Mouse (Mus musculus) CD4-positive, CD25-positive, alpha-beta regulatory T cell (primary cell): ENCODE measurements around the gene Palmd. TPM values are rescaled to one million over a fixed set of nuclear protein-coding genes. Genes with fewer than 3 reads are reported as not detected.

ENCODE experiments used
- polyA plus RNA-seq: library from polyadenylated mRNA; unstranded; fragments of 100-300 nt; shearing (Covaris generic); gene quantifications from one replicate; pipeline ENCODE4 v1.2.1, GENCODE M21; 2017

Palmd gene
- polyA plus RNA-seq, result not detected

GRCm38 (mm10) chr3:116968540-116968997, at the start of gene Palmd:
Gene Palmd (minus strand): TSS chr3:116968987.

GRCm38 (mm10) chr3:116967967-116968366, 820 bp downstream of the Palmd start, which contains the start of gene 4930455H04Rik:
Gene 4930455H04Rik (plus strand): TSS chr3:116968267.

Other genes starting within 250 kb of the Palmd start
- 7.1 TPM for gene Agl, start 160.8 kb downstream of the Palmd start, polyA plus RNA-seq
- gene Frrs1, start 109.5 kb downstream of the Palmd start, polyA plus RNA-seq, result 19.7 TPM
- not detected for gene 4930455H04Rik, start 720 bp downstream of the Palmd start, polyA plus RNA-seq